In the genomic region with DNA sequence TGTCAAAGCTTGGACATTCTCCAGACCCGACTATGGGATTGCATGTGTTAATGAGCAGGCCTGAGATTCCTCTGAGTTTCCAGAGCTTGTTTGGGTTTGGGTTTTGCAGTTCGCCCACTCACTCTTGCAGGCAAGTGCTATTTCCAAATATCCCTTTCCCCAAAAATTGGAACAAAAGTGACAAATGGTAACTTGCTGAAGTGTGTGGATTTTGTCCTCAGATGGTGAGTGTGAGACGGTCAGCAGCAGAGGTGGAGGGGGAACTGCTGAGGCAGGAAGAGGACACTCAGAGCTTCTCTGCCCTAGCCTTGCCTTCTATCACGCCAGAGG, we compare ENCODE assay signal across 13 mouse cellular contexts.
DNase-seq lines count a peak whose midpoint lies in the region; ATAC-seq and TF ChIP-seq lines count a peak whose summit lies in the region.
"Had no signal": no experiment of that assay in that cellular context is flagged by ENCODE, and none has a peak within 500 bp of the region (broad histone marks: within the 10 kb centered on the region; RNA-seq: fewer than 3 reads in every experiment).

No protein-coding gene starts in this region.

- no peaks in the 10 kb centered on the region for H3K27me3 ChIP-seq in heart, embryonic 10.5 days (ENCODE audit: insufficient read depth, poor library complexity, severe bottlenecking)
- no peaks in the 10 kb centered on the region for H3K27me3 ChIP-seq in lung, embryonic 15.5 days
- no peaks in the 10 kb centered on the region for H3K27me3 ChIP-seq in small intestine, adult 2 months (ENCODE audit: control insufficient read depth, insufficient read depth, low read length)
- H3K27me3 ChIP-seq in hindbrain, embryonic 13.5 days: no peaks in the 10 kb centered on the region

- H3K9ac ChIP-seq in lung, embryonic 15.5 days: no peak overlapping the region
- no peak overlapping the region for H3K9ac ChIP-seq in hindbrain, embryonic 13.5 days
- H3K9ac ChIP-seq: liver, embryonic 14.5 days had no signal

- no peak for TF ChIP-seq CTCF in small intestine, adult 2 months (IDR thresholded peaks at IDR 0.05; ENCODE audit: extremely low read depth, insufficient read length, insufficient replicate concordance, low read depth, low read length)

- 38% methylated on average over 4 of the region's 4 CpGs for WGBS in heart, embryonic 10.5 days
- 56% methylated on average over 4 of the region's 4 CpGs for WGBS in lung, embryonic 15.5 days
- WGBS in small intestine, adult 2 months: 60% methylated on average over 4 of the region's 4 CpGs
- 91% methylated on average over 4 of the region's 4 CpGs for WGBS in hindbrain, embryonic 13.5 days

- no peaks in the 10 kb centered on the region for H3K36me3 ChIP-seq in heart, embryonic 10.5 days
- H3K36me3 ChIP-seq in lung, embryonic 15.5 days: no peaks in the 10 kb centered on the region
- H3K36me3 ChIP-seq in small intestine, adult 2 months (ENCODE audit: control insufficient read depth, insufficient read depth, low read length): no peaks in the 10 kb centered on the region
- no peaks in the 10 kb centered on the region for H3K36me3 ChIP-seq in hindbrain, embryonic 13.5 days

- H3K9me3 ChIP-seq in heart, embryonic 10.5 days: no peaks in the 10 kb centered on the region
- H3K9me3 ChIP-seq in lung, embryonic 15.5 days: no peaks in the 10 kb centered on the region
- H3K9me3 ChIP-seq in hindbrain, embryonic 13.5 days: no peaks in the 10 kb centered on the region

- no peak overlapping the region for H3K4me3 ChIP-seq in heart, embryonic 10.5 days
- H3K4me3 ChIP-seq in lung, embryonic 15.5 days: no peak overlapping the region
- no peak overlapping the region for H3K4me3 ChIP-seq in small intestine, adult 2 months (ENCODE audit: low read depth, low read length)
- no peak overlapping the region for H3K4me3 ChIP-seq in hindbrain, embryonic 13.5 days

- peaks cover 38% of the 10 kb centered on the region for H3K4me1 ChIP-seq in heart, embryonic 10.5 days
- H3K4me1 ChIP-seq in lung, embryonic 15.5 days: peaks cover 21% of the 10 kb centered on the region
- no peaks in the 10 kb centered on the region for H3K4me1 ChIP-seq in small intestine, adult 2 months (ENCODE audit: control insufficient read depth, insufficient read depth, insufficient read length, low read length)
- no peaks in the 10 kb centered on the region for H3K4me1 ChIP-seq in hindbrain, embryonic 13.5 days (replicated peaks)

- no peak for TF ChIP-seq POLR2A in small intestine, adult 2 months (IDR thresholded peaks at IDR 0.05; ENCODE audit: low read depth, low read length)

- no peak for ATAC-seq in lung, embryonic 15.5 days (ENCODE audit: borderline replicate concordance, extremely low read depth, low FRiP score, low TSS enrichment)
- ATAC-seq in hindbrain, embryonic 13.5 days (ENCODE audit: low FRiP score): no peak
- ATAC-seq: hindbrain, embryonic 16.5 days had no signal

- peak overlapping the region; percentile 25; the same call in 1 of the 2 replicates for H3K27ac ChIP-seq in heart, embryonic 10.5 days
- peak overlapping the region; percentile 67 for H3K27ac ChIP-seq in lung, embryonic 15.5 days
- H3K27ac ChIP-seq in small intestine, adult 2 months (ENCODE audit: insufficient read depth, low read depth, low read length): peak overlapping the region; percentile 14; the same call in 1 of the 2 replicates
- H3K27ac ChIP-seq in hindbrain, embryonic 13.5 days: no peak overlapping the region
- H3K27ac ChIP-seq: liver, embryonic 14.5 days had no signal

- DNase-seq in heart, embryonic 10.5 days (ENCODE audit: low spot score): no peak
- DNase-seq in heart, postnatal 4 days: no peak
- DNase-seq in lung, postnatal 14 days: no peak
- DNase-seq in fibroblast of lung, adult 2 months (ENCODE audit: low read depth): peak; percentile 89
- DNase-seq in cerebellum, postnatal 4 days (ENCODE audit: low spot score in 2 of 2): no peak
- DNase-seq: adrenal gland, postnatal 36 days; cerebellum, adult 2 months; midbrain, embryonic 14.5 days had no signal

- H3K4me2 ChIP-seq in lung, embryonic 15.5 days: no peak overlapping the region
- no peak overlapping the region for H3K4me2 ChIP-seq in hindbrain, embryonic 13.5 days
